Mouse (Mus musculus): Measurements from ENCODE around the gene N4bp2.
A peak's percentile ranks its signal among the peaks of the same experiment; 100 is the strongest.
"Not testable (repeated sequence)": the region's sequence is repeated elsewhere in the genome, so short reads cannot be mapped to it uniquely, and the experiment has no call there.

The N4bp2 gene

DNA sequence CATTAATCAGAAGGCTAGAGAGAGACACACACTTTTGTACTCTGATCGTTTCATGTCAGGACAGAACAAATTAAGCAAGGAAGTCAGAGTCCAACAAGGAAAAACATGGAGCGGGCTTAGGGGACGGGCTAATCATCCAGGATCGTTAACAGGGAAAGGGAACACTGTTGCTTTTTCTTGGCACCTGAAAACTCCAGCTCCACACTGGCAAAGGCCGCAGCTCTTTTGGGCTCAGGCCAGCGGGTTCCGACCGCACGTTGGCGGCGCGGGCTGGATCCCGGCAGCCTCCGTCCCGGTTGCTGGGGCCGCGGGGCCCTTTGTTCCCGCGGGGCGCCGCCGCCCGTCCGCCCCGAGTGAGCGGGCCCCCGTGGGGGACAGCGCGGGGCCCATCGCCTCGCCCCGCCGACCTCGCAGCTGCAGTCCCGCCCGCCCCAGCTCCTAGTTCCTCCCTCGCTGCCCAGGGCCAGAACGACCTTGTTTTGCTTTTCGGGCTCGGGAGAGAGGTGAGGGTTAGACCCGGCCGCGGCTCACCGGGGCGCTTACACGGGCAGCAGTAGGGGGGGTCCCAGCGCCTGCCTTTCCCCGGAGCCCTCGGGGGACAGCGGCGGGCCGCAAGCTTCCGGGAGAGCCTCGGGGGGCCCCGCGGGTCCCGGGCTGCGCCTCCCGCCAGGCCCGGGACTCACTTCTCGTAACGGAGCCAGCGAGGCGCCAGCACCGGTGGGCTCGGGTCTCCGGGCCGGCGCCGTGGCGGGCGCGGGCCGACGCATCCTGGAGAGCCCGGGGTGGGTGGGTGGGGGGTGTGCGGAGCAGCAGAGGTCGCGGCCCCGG is at the start of gene N4bp2:
Gene N4bp2, plus strand, starts transcription at position 434 of the 828 bp plus-strand sequence.
- peak; percentile 60 for DNase-seq (ENCODE audit: low read depth, low spot score)

DNA sequence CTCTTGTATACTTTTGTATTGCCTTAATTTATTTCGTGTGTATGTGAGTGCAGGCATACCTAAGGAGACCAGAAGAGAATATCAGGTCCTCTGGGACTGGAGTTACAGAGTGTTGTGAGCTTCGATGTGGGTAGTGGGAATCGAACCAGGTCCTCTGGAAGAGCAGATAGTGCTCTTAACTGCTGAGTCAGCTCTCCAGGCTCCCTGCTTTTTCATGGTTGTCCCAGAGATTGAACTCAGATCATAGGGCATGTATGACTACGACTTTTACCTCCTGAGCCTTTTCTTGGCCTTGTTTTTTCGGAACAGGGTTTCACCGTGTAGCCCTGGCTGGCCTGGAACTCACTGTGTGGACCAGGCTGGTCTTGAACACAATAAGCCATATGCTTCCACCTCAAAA is 48.2 kb upstream of the N4bp2 start:
- no peak for DNase-seq (ENCODE audit: low read depth, low spot score)

DNA sequence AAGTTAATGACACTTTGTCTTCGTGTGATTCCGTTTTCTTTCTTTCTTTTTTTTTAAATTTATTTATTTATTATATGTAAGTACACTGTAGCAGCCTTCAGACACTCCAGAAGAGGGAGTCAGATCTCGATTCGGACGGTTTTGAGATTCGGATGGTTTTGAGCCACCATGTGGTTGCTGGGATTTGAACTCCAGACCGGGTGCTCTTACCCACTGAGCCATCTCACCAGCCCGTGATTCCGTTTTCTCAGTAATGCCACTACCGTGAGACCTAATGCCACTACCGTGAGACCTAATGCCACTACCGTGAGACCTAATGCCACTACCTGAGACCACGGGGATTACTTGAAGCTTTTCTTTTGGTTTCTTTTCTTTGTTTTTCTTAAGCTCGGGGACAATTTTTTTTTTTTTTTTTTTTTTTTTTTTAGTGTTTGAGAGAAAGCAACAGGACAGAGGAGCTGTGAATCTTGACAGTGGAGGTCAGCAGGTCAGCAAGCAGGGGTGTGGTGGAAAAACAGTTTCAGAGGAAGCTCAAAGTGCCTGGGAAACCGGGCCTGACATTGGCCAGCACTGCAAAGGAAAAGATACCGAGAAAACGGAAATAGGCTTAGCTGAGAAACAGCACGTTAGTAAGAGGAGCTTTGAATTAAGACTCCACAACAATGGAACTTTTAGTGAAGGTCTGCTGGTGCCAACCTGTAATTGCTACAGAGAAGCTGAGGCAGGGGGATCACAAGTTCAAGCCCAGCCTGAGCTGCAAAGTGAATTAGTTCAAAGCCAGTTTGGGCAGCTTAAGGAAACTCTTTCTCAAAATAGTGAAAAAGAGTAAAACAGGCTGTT is 46.0 kb upstream of the N4bp2 start:
- DNase-seq (ENCODE audit: low read depth, low spot score), result no peak

DNA sequence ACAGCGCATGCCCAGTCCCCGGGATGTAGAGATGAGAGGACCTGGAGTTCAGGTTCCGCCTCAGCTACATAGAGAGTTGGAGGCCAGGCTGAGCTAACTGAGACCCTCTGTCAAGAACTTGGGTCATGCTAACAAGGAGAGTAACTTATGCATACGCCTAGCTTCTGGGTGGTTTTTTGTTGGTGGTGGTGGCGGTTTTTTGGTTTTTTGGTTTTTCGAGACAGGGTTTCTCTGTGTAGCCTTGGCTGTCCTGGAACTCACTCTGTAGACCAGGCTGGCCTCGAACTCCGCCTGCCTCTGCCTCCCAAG is 45.5 kb upstream of the N4bp2 start:
- DNase-seq (ENCODE audit: low read depth, low spot score), result not testable (repeated sequence)

DNA sequence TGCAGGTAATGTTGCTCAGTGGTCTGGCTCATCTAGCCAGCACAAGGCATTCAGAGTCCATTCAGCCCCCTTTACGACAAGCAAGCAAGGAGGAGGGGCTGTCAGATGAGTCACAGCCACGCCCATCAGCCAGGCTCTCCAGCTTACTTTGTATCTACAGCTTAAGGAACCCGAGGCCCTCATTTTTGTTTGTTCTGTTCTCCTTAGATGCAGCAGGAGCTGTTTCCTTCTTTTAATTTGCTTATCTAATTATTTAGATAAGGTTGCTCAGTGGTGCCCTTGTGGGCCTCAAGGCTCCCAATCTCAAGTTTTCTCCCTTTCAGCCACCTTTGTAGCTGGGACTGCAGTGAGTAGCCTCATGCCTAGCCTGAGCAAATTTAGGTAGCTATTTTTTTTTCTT is 45.0 kb upstream of the N4bp2 start:
- DNase-seq (ENCODE audit: low read depth, low spot score), result no peak

DNA sequence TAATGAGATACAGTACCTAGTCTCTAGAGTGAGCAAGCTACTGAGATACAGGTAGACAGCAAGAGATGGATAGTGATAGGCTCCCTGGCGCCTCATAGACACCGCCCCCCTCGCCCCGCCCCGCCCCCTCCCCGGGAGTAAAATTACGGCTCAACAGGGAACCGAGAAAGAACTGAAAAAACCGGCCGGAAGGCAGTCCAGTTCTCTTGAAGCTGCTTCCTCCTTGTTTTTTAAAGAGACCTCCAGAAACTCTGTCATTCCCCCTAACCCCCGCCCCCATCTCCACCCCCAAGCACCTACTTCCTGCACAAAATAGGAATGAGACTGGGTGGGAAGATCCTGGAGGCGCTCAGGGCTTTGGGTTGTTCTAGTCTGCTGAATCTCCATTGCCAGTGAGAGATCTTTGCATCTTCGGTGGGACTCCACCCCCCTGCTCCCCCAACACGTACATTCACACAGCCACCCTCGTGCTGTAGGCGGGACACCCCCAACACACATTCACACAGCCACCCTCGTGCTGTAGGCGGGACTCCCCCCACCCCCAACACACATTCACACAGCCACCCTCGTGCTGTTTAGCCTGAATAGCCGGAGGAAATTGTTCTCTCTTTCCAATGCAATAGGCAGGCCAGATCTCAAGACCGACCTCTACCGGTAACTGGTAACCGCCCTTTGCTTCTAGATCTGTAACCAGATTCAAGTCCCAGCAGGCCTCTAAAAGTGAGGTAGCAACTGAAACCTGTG is 38.8 kb upstream of the N4bp2 start:
- peak; percentile 85 for DNase-seq (ENCODE audit: low read depth, low spot score)

DNA sequence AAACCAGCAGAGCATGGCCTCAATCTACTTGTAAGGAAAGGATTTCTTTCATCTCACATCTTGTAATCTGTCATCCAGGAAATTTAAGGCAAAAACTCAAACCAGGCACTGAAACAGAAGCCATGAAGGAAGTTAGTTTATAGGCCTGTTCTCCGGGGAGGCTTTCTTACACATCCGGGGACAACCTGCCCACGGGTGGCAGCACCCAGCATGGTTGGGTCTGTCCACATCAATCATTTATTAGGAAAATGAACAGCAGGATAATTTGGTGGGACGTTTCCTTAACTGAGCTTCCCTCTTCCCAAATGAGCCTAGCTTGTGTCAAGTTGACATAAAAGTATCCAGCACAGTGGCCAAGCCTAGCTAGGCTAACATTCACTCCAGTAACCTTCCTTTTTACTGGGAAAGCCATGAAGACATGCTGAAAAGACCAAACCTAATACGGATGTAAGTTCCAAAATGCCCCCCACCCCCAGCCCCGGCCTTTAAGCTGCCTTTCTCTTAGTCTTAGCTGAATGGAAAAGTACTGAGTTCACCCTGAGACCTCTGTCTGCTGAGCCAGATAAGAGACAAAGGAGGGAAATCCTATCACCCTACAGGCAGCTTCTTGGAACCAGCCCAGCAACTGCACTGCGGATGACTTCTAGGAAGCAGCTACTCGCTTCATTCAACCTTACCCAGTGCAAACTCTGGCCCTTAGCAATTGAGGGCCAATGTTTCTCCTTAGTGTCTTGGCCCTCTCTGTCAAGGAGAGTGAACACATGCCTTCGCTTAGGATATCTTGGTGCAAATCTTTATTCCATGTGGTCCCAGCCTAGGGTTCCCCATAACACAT is 31.9 kb upstream of the N4bp2 start:
- no peak for DNase-seq (ENCODE audit: low read depth, low spot score)

DNA sequence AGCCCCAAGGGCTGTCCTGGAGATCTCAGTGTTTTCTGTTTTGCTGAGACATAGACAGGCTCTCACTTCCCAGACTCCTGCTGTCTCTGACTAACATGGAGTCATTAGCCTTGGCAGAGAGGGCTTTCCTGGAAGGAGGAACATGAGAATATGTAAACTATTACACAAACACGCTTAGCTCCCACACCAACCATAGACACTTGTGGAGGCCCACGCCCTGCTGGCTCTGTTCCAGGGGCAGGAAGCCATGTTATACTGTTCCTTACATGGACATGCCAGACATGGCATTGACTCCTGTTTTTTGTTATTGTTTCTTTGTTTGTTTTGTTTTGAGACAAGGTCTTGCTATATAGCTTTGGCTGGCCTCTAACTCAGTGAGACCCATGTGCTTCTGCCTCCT is 27.7 kb upstream of the N4bp2 start:
- no peak for DNase-seq (ENCODE audit: low read depth, low spot score)

DNA sequence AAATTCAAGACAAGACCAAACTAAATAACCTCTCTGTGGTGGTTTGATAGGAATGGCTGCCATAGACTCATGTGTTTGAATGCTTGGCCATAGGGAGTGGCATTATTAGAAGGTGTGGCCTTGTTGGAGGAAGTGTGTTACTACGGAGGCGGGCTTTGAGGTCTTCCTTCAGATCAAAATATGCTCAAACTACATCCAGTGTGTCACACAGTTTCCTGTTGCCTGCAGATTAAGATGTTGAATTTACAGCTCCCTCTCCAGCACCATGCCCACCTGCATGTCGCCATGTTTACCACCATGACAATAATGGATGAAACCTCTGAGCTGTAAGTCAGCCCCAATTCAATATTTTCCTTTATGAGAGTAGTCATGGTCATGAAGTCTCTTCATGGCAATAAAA is 24.0 kb upstream of the N4bp2 start:
- peak; percentile 23 for DNase-seq (ENCODE audit: low read depth, low spot score)

DNA sequence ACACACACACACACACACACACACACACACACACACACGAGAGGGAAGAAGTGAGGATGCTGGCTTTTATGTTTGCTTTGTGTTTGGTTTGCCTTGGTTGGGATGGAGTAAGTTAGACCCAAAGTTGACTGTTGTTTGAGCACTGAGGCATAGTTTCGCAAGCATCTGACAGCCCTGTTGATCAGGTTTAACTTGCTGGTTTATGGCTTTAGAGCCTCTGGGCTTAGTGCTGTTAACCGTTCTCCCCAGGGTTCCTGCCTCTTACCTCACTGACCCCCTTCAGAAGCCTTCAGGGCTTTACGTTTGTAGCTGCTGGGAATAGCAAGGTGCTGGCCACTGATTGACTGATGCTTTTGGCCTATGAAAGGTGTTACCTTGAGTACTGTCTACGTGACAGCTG is 16.4 kb upstream of the N4bp2 start:
- no peak for DNase-seq (ENCODE audit: low read depth, low spot score)

DNA sequence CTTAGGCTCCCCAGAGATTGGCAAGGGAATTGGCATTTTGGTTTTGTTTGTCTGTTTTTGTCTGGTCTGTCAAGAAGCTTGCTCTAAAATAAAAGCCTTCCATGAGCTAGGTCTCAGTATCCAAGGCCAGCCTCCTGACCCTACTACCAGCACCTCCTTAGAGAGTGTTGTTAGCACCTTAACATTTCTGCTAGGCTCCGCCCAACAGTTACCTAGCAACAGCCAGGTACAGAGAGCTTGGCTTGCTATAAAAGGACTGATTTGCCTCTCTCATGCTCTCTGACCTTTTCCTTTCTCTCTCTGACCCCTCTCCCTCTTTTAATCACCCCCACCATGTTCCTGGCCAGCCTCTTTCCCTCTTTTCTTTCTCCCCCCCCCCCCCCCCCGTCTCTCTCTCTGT is 14.9 kb upstream of the N4bp2 start:
- no peak for DNase-seq (ENCODE audit: low read depth, low spot score)

DNA sequence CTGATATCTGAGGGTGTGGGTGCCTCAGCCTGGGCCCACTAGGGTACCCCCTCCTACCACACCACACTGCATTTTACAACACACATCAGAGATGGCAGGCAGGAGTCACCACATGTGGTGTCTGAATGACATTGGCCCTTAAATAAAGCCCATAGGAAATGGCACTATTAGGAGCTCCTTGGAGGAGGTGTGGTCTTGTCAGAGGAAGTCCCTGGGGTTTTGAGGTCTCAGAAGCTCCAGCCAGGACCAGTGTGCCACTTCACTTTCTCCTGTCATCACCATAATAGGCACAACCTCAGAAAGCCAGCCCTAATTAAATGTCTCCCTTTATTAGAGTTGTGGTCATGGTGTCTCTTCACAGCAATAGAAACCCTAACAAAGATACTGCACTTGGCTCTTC is 14.4 kb upstream of the N4bp2 start:
- no peak for DNase-seq (ENCODE audit: low read depth, low spot score)

DNA sequence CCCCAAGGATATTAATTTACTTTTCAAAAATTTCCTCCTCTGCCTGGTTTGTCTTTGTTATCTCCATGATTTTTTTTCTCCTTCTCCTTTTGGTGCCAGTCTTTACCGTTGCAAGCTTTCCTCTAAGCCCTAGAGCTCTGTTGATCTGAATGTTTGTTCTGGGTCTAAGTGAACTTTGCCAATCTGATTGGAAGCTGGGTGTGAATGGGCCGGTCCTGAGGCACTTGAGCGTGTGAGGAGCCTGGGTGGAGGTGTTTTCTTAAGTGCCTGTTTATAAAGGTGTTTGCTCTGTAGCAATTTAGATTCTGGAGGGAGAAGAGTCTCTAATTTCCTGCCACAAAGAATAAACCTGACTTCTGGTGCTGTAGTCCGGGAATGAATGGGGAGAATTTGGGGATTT is 11.3 kb upstream of the N4bp2 start:
- DNase-seq (ENCODE audit: low read depth, low spot score), result no peak

DNA sequence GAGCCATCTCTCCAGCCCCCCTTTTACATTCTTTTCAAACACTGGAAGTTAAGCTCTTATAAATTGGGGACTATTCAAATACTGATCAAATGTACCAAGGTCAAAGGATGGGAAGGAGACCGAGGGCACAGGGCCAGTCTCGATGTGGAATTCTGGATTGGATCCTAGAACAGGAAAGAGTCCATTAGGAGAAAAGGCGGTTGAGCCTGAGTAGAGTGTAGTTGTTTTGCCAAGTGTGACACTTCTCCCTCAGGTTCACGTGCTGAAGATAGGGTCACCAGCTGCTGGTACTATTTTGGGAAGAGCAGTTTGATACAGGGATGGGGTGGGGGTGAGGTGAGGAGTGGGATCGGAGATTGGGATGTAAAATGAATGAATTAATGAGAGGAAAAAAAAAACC is 7.5 kb upstream of the N4bp2 start:
- no peak for DNase-seq (ENCODE audit: low read depth, low spot score)

DNA sequence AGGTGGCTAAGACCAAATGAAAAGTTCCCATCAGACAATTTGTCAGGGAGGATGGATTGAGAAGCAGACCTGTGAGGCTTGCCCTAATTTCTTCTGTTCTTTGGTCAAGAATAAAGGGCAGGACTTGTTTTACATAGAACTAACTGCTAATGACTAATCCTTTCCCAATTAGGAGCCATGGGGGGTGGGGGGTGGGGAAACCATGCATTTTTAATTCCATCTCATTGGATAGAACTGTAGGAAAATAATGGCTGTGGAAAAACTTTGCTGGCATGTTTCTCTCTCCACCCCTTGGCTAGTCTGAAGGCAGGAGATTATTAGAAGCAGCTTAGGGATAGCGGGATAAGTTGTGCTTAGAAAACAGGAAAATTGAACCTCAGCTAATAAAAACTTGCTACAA is 6.2 kb upstream of the N4bp2 start:
- no peak for DNase-seq (ENCODE audit: low read depth, low spot score)

DNA sequence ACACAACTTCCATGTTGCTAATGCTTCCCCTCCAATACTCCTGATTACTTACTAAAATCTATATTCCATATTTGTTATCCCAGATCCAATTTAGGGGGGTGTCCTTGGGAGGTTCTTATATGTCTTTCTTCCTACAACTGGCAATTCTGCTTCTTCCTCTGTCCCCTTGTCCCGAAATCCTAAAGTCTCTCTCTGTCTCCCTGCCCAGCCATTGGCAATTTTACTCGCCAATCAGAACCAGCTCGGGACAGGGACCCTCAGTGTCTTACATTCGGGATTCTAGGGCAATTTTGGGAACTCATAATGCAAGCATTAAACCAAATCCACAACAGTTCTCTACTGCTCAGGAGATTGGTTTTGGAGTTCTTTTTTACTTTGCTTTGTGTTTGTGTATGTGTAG is 3.3 kb upstream of the N4bp2 start:
- no peak for DNase-seq (ENCODE audit: low read depth, low spot score)

DNA sequence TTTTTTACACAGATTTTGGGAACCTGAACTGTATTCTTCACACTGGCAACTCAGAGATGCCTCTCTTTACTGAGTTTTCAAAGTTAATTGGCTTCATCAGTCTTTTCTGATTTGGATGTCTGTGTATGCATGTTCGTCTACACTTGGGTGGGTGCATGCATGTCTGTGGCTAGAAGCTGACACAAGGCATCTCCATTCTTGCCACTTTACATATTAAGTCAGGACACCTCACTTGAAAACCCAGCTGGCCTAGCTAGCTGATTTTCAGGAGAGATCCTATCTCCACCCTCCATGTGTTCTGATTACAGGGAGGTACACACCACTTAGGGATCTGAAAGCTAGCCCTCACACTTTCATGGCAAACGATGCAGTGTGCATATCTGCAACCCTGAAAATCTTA is 2.7 kb upstream of the N4bp2 start:
- DNase-seq (ENCODE audit: low read depth, low spot score), result no peak

DNA sequence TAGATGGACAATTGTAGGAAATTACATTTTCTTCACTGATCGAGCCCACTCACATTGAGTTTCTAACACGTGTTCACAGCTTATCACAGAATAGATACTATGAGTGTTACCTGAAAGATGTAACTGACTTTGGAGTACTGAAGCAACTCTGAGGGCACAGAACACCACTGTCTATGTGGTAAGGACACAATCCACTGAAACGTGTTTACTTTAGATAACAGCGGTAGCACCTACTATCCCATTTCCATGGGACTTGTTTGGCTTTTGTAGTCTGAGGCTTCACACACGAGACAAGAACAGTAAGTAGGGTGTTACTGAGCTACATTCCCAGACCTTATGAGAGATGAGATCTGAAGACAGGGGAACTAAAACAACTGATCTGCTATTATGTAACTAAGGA is 2.3 kb upstream of the N4bp2 start:
- no peak for DNase-seq (ENCODE audit: low read depth, low spot score)

DNA sequence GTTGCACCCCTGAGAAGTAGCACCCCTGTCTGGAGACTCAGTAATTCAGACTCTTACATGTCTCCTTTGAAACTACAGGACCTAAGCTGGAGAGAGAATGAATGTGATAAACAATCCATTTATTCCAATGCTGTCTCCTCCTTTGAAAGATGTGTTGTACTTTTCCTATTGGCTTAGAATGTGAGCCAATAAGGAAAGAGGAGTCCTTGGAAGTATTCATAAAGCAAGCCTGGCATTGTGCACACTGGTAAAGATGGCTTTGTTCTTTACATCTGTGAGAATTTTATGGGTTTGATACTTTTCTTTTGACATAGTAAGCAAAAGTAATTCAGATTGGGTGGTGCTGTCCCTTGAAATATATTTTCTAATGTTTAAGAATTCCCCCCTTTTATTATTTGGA is 1.4 kb upstream of the N4bp2 start:
- no peak for DNase-seq (ENCODE audit: low read depth, low spot score)

DNA sequence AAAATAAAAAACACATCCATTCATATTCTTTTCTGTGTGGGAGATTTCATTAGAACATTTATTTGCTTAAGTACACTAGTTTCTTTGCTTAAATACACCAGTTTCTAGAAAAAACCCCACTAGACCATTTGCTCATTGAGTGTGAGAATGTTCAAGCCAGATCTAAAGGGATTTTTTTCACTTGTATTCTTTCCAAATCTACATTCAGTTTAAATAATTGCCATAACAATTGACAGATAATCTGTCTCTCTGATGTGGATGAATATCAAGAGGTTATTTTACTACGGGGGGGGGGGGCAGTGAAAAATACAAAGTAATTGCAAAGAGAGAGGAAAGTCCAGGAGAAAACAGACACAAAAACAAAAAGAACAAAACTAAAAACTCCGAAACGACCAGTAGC is 635 bp upstream of the N4bp2 start:
- no peak for DNase-seq (ENCODE audit: low read depth, low spot score)

DNA sequence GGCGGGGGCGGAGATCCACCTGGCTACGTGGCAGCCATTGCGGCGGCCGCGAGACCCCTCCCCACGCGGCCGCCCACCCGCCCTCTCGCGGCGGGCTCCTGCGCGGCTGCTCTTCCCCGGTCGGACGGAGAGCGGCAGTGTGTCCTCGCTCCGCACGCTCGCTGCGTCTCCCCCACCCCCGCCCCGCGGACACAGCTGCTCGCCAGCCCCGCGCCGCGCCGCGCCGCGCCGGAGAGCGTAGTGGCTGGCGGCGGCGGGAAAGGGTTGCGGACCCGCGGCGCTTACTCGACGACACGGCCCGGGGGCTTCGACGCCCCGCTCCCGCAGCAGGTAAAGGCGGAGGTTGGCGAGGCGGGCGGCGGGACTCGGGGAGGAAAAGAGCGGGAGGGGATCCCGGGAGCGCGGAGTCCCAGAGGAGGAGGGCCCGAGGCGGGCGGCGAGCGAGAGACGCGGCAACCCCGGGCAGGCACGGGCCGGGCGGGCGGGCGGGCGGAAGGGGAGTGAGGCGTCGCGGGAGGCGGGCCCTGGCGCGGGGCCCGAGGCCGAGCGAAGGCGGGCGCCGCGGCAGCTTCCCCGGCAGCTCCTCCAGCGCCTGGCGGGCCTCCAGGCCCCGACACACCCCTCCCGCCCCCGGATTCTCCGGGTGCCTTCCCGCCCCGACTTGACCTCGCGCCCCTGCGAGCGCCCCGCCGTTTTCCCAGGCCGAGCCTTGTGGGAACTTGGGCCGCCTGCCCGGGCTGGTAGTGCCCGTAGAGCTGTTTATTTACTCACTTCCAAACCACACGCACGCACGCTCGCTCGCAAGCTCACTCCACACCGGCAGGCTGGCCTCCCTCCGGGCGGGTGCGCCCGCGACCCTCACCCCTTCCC is 830 bp downstream of the N4bp2 start:
- DNase-seq (ENCODE audit: low read depth, low spot score), result peak; percentile 89
